Mouse (Mus musculus) natural killer cell, adult 2 months (primary cell): ENCODE results near the gene Map4k3.

ENCODE experiments used
- DNase-seq, 2 experiments: peaks; one replicate each; pipeline ENCODE4 v3.0.0; 2022; ENCODE audit warnings: low spot score in 2 of 2

The Map4k3 gene

GRCm38 (mm10) chr17:80683821-80684576 is 44.3 kb downstream of the Map4k3 start:
- DNase-seq: peak in 1 of 2 experiments; percentile 3

GRCm38 (mm10) chr17:80683041-80683440 is 45.2 kb downstream of the Map4k3 start:
- DNase-seq: no peak

- no peak for DNase-seq
Observed at GRCm38 (mm10) chr17:80678190-80678589, 50.1 kb downstream of the Map4k3 start.

- DNase-seq: no peak
Observed at GRCm38 (mm10) chr17:80676859-80677535, 51.3 kb downstream of the Map4k3 start.

GRCm38 (mm10) chr17:80676211-80676610 is 52.1 kb downstream of the Map4k3 start:
- no peak for DNase-seq

- no peak for DNase-seq
Observed at GRCm38 (mm10) chr17:80670395-80670794, 57.9 kb downstream of the Map4k3 start.

GRCm38 (mm10) chr17:80663623-80664022 is 64.7 kb downstream of the Map4k3 start:
- DNase-seq: no peak

- DNase-seq: no peak
Observed at GRCm38 (mm10) chr17:80662836-80663620, 65.3 kb downstream of the Map4k3 start.

- no peak for DNase-seq
Observed at GRCm38 (mm10) chr17:80661896-80662295, 66.4 kb downstream of the Map4k3 start.

- no peak for DNase-seq
Observed at GRCm38 (mm10) chr17:80660707-80661380, 67.4 kb downstream of the Map4k3 start.

- DNase-seq: no peak
Observed at GRCm38 (mm10) chr17:80660234-80660633, 68.1 kb downstream of the Map4k3 start.

- DNase-seq: no peak
Observed at GRCm38 (mm10) chr17:80659821-80660220, 68.5 kb downstream of the Map4k3 start.

- no peak for DNase-seq
Observed at GRCm38 (mm10) chr17:80654323-80654722, 74.0 kb downstream of the Map4k3 start.

- no peak for DNase-seq
Observed at GRCm38 (mm10) chr17:80652740-80653139, 75.5 kb downstream of the Map4k3 start.

GRCm38 (mm10) chr17:80646843-80647242 is 81.4 kb downstream of the Map4k3 start:
- DNase-seq: no peak

- DNase-seq: no peak
Observed at GRCm38 (mm10) chr17:80646131-80646530, 82.2 kb downstream of the Map4k3 start.

- no peak for DNase-seq
Observed at GRCm38 (mm10) chr17:80645694-80646034, 82.6 kb downstream of the Map4k3 start.

GRCm38 (mm10) chr17:80644983-80645693 is 83.1 kb downstream of the Map4k3 start:
- DNase-seq: no peak

- DNase-seq: no peak
Observed at GRCm38 (mm10) chr17:80644567-80644966, 83.7 kb downstream of the Map4k3 start.

- DNase-seq: no peak
Observed at GRCm38 (mm10) chr17:80638121-80638520, 90.2 kb downstream of the Map4k3 start.

GRCm38 (mm10) chr17:80635794-80636193 is 92.5 kb downstream of the Map4k3 start:
- no peak for DNase-seq
